Mouse (Mus musculus): Measurements from ENCODE around the gene Trim26.

- TF ChIP-seq POLR2A (IDR thresholded peaks at IDR 0.05; ENCODE audit: insufficient read depth, low read depth, low read length): no peak
- no peak for TF ChIP-seq CTCF (IDR thresholded peaks at IDR 0.05)
- no peak for TF ChIP-seq EP300 (IDR thresholded peaks at IDR 0.05; ENCODE audit: insufficient read depth, low read depth, low read length)
These were observed 60.1 kb downstream of the Trim26 start for GRCm38 (mm10) chr17:36897065-36897464.

All from heart, adult 2 months (tissue).